Mouse (Mus musculus): ENCODE measurements at regions not wholly inside any gene's neighbourhood (a gene's known extent, or its start where the extent isn't known, plus 50 kb on each side); places are given as distances from the start of the nearest gene placed in this dataset.

GRCm38 (mm10) chr3:52653006-52653405 lies 364.0 kb downstream of the Cog6 start:
- no peak overlapping the region for H3K4me3 ChIP-seq (replicated peaks)

GRCm38 (mm10) chr3:52652476-52652870 lies 364.6 kb downstream of the Cog6 start:
- WGBS, result 48% methylated on average over 2 of the region's 2 CpGs
- ATAC-seq (ENCODE audit: insufficient number of reproducible peaks, low FRiP score, low TSS enrichment, low read depth), result no peak
- no peak overlapping the region for H3K9ac ChIP-seq
- peaks cover 15% of the 10 kb centered on the region for H3K4me1 ChIP-seq
- 0 out of 2 replicates have a peak, but pooled peaks cover 10% of the 10 kb centered on the region for H3K27me3 ChIP-seq
- no peaks in the 10 kb centered on the region for H3K36me3 ChIP-seq
- H3K4me2 ChIP-seq (replicated peaks), result no peak overlapping the region
- no peaks in the 10 kb centered on the region for H3K9me3 ChIP-seq (replicated peaks)
- no peak overlapping the region for H3K27ac ChIP-seq (replicated peaks)
- no peak overlapping the region for H3K4me3 ChIP-seq (replicated peaks)

More at GRCm38 (mm10) chr3:52653006-52653405, 364.0 kb downstream of the Cog6 start:
- peaks cover 11% of the 10 kb centered on the region; the same call in 1 of the 2 replicates for H3K4me1 ChIP-seq
- H3K9me3 ChIP-seq (replicated peaks), result no peaks in the 10 kb centered on the region
- no peak for ATAC-seq (ENCODE audit: insufficient number of reproducible peaks, low FRiP score, low TSS enrichment, low read depth)
- H3K27ac ChIP-seq (replicated peaks), result no peak overlapping the region
- 65% methylated on average over 5 of the region's 5 CpGs for WGBS
- no peak overlapping the region for H3K9ac ChIP-seq
- 0 out of 2 replicates have a peak, but pooled peaks cover 10% of the 10 kb centered on the region for H3K27me3 ChIP-seq
- H3K4me2 ChIP-seq (replicated peaks), result no peak overlapping the region
- no peaks in the 10 kb centered on the region for H3K36me3 ChIP-seq

- Histone ChIP-seq H3K27ac (replicated peaks) (no peak overlapping the region), H3K9me3 (replicated peaks) (no peaks in the 10 kb centered on the region), H3K27me3 (0 out of 2 replicates have a peak, but pooled peaks cover 10% of the 10 kb centered on the region), H3K9ac (no peak overlapping the region), H3K36me3 (no peaks in the 10 kb centered on the region), H3K4me3 (replicated peaks) (no peak overlapping the region), H3K4me1 (peaks cover 20% of the 10 kb centered on the region), H3K4me2 (replicated peaks) (peak overlapping the region; percentile 19; the same call in 1 of the 2 replicates)
- no peak for ATAC-seq (ENCODE audit: insufficient number of reproducible peaks, low FRiP score, low TSS enrichment, low read depth)
- 23% methylated on average over 7 of the region's 7 CpGs for WGBS
Observed at GRCm38 (mm10) chr3:52651862-52652475, 365.1 kb downstream of the Cog6 start.

GRCm38 (mm10) chr3:52650071-52650470 lies 367.0 kb downstream of the Cog6 start:
- H3K9ac ChIP-seq, result no peak overlapping the region
- H3K4me1 ChIP-seq, result peaks cover 27% of the 10 kb centered on the region
- H3K27me3 ChIP-seq, result 0 out of 2 replicates have a peak, but pooled peaks cover 10% of the 10 kb centered on the region
- no peak for ATAC-seq (ENCODE audit: insufficient number of reproducible peaks, low FRiP score, low TSS enrichment, low read depth)
- H3K27ac ChIP-seq (replicated peaks), result no peak overlapping the region
- no peaks in the 10 kb centered on the region for H3K9me3 ChIP-seq (replicated peaks)
- WGBS, result 95% methylated on average over 3 of the region's 3 CpGs
- H3K4me3 ChIP-seq (replicated peaks), result no peak overlapping the region
- no peak overlapping the region for H3K4me2 ChIP-seq (replicated peaks)
- H3K36me3 ChIP-seq, result no peaks in the 10 kb centered on the region

- no peak for ATAC-seq (ENCODE audit: insufficient number of reproducible peaks, low FRiP score, low TSS enrichment, low read depth)
- Histone ChIP-seq H3K36me3 (no peaks in the 10 kb centered on the region), H3K4me1 (peaks cover 38% of the 10 kb centered on the region), H3K27me3 (0 out of 2 replicates have a peak, but pooled peaks cover 6% of the 10 kb centered on the region), H3K9me3 (replicated peaks) (no peaks in the 10 kb centered on the region), H3K9ac (no peak overlapping the region), H3K27ac (replicated peaks) (no peak overlapping the region), H3K4me2 (replicated peaks) (no peak overlapping the region), H3K4me3 (replicated peaks) (no peak overlapping the region)
- WGBS, result 86% methylated on average over 4 of the region's 4 CpGs
Observed at GRCm38 (mm10) chr3:52648836-52649500, 368.1 kb downstream of the Cog6 start.

GRCm38 (mm10) chr3:52647900-52648299 lies 369.1 kb downstream of the Cog6 start:
- Histone ChIP-seq H3K9me3 (replicated peaks) (no peaks in the 10 kb centered on the region), H3K27ac (replicated peaks) (no peak overlapping the region), H3K4me3 (replicated peaks) (no peak overlapping the region), H3K27me3 (peaks cover 13% of the 10 kb centered on the region; the same call in 1 of the 2 replicates), H3K4me2 (replicated peaks) (no peak overlapping the region), H3K36me3 (no peaks in the 10 kb centered on the region), H3K4me1 (peaks cover 48% of the 10 kb centered on the region), H3K9ac (no peak overlapping the region)
- ATAC-seq (ENCODE audit: insufficient number of reproducible peaks, low FRiP score, low TSS enrichment, low read depth), result no peak
- 89% methylated on average over 5 of the region's 5 CpGs for WGBS

GRCm38 (mm10) chr3:52647161-52647692 lies 369.8 kb downstream of the Cog6 start:
- 31% methylated on average over 10 of the region's 10 CpGs for WGBS
- Histone ChIP-seq H3K4me2 (replicated peaks) (no peak overlapping the region), H3K4me1 (peaks cover 49% of the 10 kb centered on the region), H3K9me3 (replicated peaks) (no peaks in the 10 kb centered on the region), H3K36me3 (no peaks in the 10 kb centered on the region), H3K9ac (no peak overlapping the region), H3K4me3 (replicated peaks) (no peak overlapping the region), H3K27me3 (peaks cover 15% of the 10 kb centered on the region; the same call in 1 of the 2 replicates), H3K27ac (replicated peaks) (0 out of 2 replicates have a peak overlapping the region, but pooled peaks have one; percentile 7)
- no peak for ATAC-seq (ENCODE audit: insufficient number of reproducible peaks, low FRiP score, low TSS enrichment, low read depth)

- ATAC-seq (ENCODE audit: insufficient number of reproducible peaks, low FRiP score, low TSS enrichment, low read depth), result no peak
- WGBS, result 19% methylated on average over 12 of the region's 12 CpGs
- peaks cover 56% of the 10 kb centered on the region for H3K4me1 ChIP-seq
Observed at GRCm38 (mm10) chr3:52645156-52645555, 371.9 kb downstream of the Cog6 start.

GRCm38 (mm10) chr3:52644178-52645128 lies 372.6 kb downstream of the Cog6 start:
- 0 out of 2 replicates have a peak overlapping the region, but pooled peaks have one; percentile 34 for H3K27ac ChIP-seq (replicated peaks)
- no peak overlapping the region for H3K4me3 ChIP-seq (replicated peaks)
- H3K27me3 ChIP-seq, result peaks cover 9% of the 10 kb centered on the region; the same call in 1 of the 2 replicates
- H3K9me3 ChIP-seq (replicated peaks), result no peaks in the 10 kb centered on the region
- WGBS, result 17% methylated on average over 16 of the region's 16 CpGs
- no peak overlapping the region for H3K9ac ChIP-seq
- H3K4me1 ChIP-seq, result peaks cover 56% of the 10 kb centered on the region
- no peak overlapping the region for H3K4me2 ChIP-seq (replicated peaks)
- ATAC-seq (ENCODE audit: insufficient number of reproducible peaks, low FRiP score, low TSS enrichment, low read depth), result no peak
- no peaks in the 10 kb centered on the region for H3K36me3 ChIP-seq

More at GRCm38 (mm10) chr3:52645156-52645555, 371.9 kb downstream of the Cog6 start:
- no peak overlapping the region for H3K4me2 ChIP-seq (replicated peaks)
- H3K27ac ChIP-seq (replicated peaks), result no peak overlapping the region
- H3K4me3 ChIP-seq (replicated peaks), result no peak overlapping the region
- H3K9me3 ChIP-seq (replicated peaks), result no peaks in the 10 kb centered on the region
- H3K9ac ChIP-seq, result no peak overlapping the region
- H3K36me3 ChIP-seq, result no peaks in the 10 kb centered on the region
- H3K27me3 ChIP-seq, result peaks cover 15% of the 10 kb centered on the region; the same call in 1 of the 2 replicates

- peaks cover 9% of the 10 kb centered on the region; the same call in 1 of the 2 replicates for H3K27me3 ChIP-seq
- no peak overlapping the region for H3K9ac ChIP-seq
- H3K36me3 ChIP-seq, result no peaks in the 10 kb centered on the region
- no peak overlapping the region for H3K4me3 ChIP-seq (replicated peaks)
- H3K4me2 ChIP-seq (replicated peaks), result no peak overlapping the region
- peaks cover 56% of the 10 kb centered on the region for H3K4me1 ChIP-seq
- WGBS, result 77% methylated on average over 10 of the region's 10 CpGs
- 0 out of 2 replicates have a peak overlapping the region, but pooled peaks have one; percentile 34 for H3K27ac ChIP-seq (replicated peaks)
- no peaks in the 10 kb centered on the region for H3K9me3 ChIP-seq (replicated peaks)
- no peak for ATAC-seq (ENCODE audit: insufficient number of reproducible peaks, low FRiP score, low TSS enrichment, low read depth)
Observed at GRCm38 (mm10) chr3:52643796-52644177, 373.2 kb downstream of the Cog6 start.

Measured in embryonic facial prominence, embryonic 15.5 days (tissue).